Mouse (Mus musculus) urinary bladder, postnatal 0 days (tissue): ENCODE data around the gene Olfr1076. TPM values are rescaled to one million over a fixed set of nuclear protein-coding genes. Genes with fewer than 3 reads are reported as not detected.

Experiments
- polyA plus RNA-seq: library from polyadenylated mRNA; unstranded; fragments of >200 nt; fragmentation: Nextera tagmentation; extraction: Ambion mirVana; gene quantifications from 2 replicates; pipeline ENCODE4 v1.2.1, GENCODE M21; 2015

Olfr1076 gene
- polyA plus RNA-seq, result not detected in 2 replicates

GRCm38 (mm10) chr2:86508161-86508560 lies at the start of gene Olfr1076:
Gene Olfr1076, plus strand, starts transcription at chr2:86508461.

GRCm38 (mm10) chr2:86487286-86487685 lies 21.0 kb upstream of the Olfr1076 start, which contains the start of gene Olfr228:
Gene Olfr228, minus strand, starts transcription at chr2:86487386.

GRCm38 (mm10) chr2:86542380-86542779 lies 34.1 kb downstream of the Olfr1076 start, which contains the start of gene Olfr1079:
Gene Olfr1079, minus strand, starts transcription at chr2:86542480.

GRCm38 (mm10) chr2:86558135-86558534 lies 49.9 kb downstream of the Olfr1076 start, which contains the start of gene Olfr1080:
Gene Olfr1080, minus strand, starts transcription at chr2:86558235.

Other genes starting within 250 kb of the Olfr1076 start
- gene Olfr1051, start 229.4 kb upstream of the Olfr1076 start, polyA plus RNA-seq, result not detected in 2 replicates
- gene Olfr1052, start 216.0 kb upstream of the Olfr1076 start, polyA plus RNA-seq, result not detected in 2 replicates
- gene Olfr1053, start 193.2 kb upstream of the Olfr1076 start, polyA plus RNA-seq, result not detected in 2 replicates
- gene Olfr1054, start 173.0 kb upstream of the Olfr1076 start, polyA plus RNA-seq, result not detected in 2 replicates
- gene Olfr1055, start 158.2 kb upstream of the Olfr1076 start, polyA plus RNA-seq, result not detected in 2 replicates
- not detected in 2 replicates for gene Olfr1056, start 146.0 kb upstream of the Olfr1076 start, polyA plus RNA-seq
- gene Olfr1057, start 130.1 kb upstream of the Olfr1076 start, polyA plus RNA-seq, result not detected in 2 replicates
- not detected in 2 replicates for gene Olfr1058, start 119.9 kb upstream of the Olfr1076 start, polyA plus RNA-seq
- not detected in 2 replicates for gene Olfr1061, start 94.4 kb upstream of the Olfr1076 start, polyA plus RNA-seq
- not detected in 2 replicates for gene Olfr1062, start 81.7 kb upstream of the Olfr1076 start, polyA plus RNA-seq
- not detected in 2 replicates for gene Olfr1065, start 57.9 kb upstream of the Olfr1076 start, polyA plus RNA-seq
- not detected in 2 replicates for gene Olfr1066, start 52.2 kb upstream of the Olfr1076 start, polyA plus RNA-seq
- gene Olfr228, start 21.1 kb upstream of the Olfr1076 start, polyA plus RNA-seq, result not detected in 2 replicates
- not detected in 2 replicates for gene Olfr1079, start 34.0 kb downstream of the Olfr1076 start, polyA plus RNA-seq
- not detected in 2 replicates for gene Olfr1080, start 49.8 kb downstream of the Olfr1076 start, polyA plus RNA-seq
- not detected in 2 replicates for gene Olfr1082, start 90.5 kb downstream of the Olfr1076 start, polyA plus RNA-seq
- not detected in 2 replicates for gene Olfr1084, start 131.3 kb downstream of the Olfr1076 start, polyA plus RNA-seq
- gene Olfr1085, start 153.6 kb downstream of the Olfr1076 start, polyA plus RNA-seq, result not detected in 2 replicates
- gene Olfr1086, start 171.6 kb downstream of the Olfr1076 start, polyA plus RNA-seq, result not detected in 2 replicates
- not detected in 2 replicates for gene Olfr1087, start 189.9 kb downstream of the Olfr1076 start, polyA plus RNA-seq
- gene Olfr1089, start 225.2 kb downstream of the Olfr1076 start, polyA plus RNA-seq, result not detected in 2 replicates